Mouse (Mus musculus) spleen, adult 12 weeks (tissue): ENCODE results near the gene Nat8f3.
"Not testable (repeated sequence)": the region's sequence is repeated elsewhere in the genome, so short reads cannot be mapped to it uniquely, and the experiment has no call there.

Experiments
- DNase-seq: peaks from one replicate; pipeline ENCODE4 v3.0.0; 2022; ENCODE audit warnings: low spot score

Gene Nat8f3

GRCm38 (mm10) chr6:85765532-85765931 is at the start of gene Nat8f3:
Nat8f3 (minus strand) TSS chr6:85765754.
- not testable (repeated sequence) for DNase-seq

- no peak for DNase-seq
Observed at GRCm38 (mm10) chr6:85813339-85813738, 47.8 kb upstream of the Nat8f3 start.

- not testable (repeated sequence) for DNase-seq
Observed at GRCm38 (mm10) chr6:85810942-85811537, 45.5 kb upstream of the Nat8f3 start.

GRCm38 (mm10) chr6:85810514-85810913 is 45.0 kb upstream of the Nat8f3 start:
- not testable (repeated sequence) for DNase-seq

GRCm38 (mm10) chr6:85809784-85810183 is 44.2 kb upstream of the Nat8f3 start:
- DNase-seq: not testable (repeated sequence)

- DNase-seq: not testable (repeated sequence)
Observed at GRCm38 (mm10) chr6:85803180-85803579, 37.6 kb upstream of the Nat8f3 start.

- not testable (repeated sequence) for DNase-seq
Observed at GRCm38 (mm10) chr6:85763127-85764070, 2.2 kb downstream of the Nat8f3 start.

GRCm38 (mm10) chr6:85762678-85763077 is 2.9 kb downstream of the Nat8f3 start:
- not testable (repeated sequence) for DNase-seq

GRCm38 (mm10) chr6:85755705-85756249 is 9.8 kb downstream of the Nat8f3 start:
- DNase-seq: not testable (repeated sequence)

- not testable (repeated sequence) for DNase-seq
Observed at GRCm38 (mm10) chr6:85713105-85713504, 52.4 kb downstream of the Nat8f3 start, which contains the start of gene Nat8f7. Nat8f7 (minus strand) TSS chr6:85713205.

- DNase-seq: not testable (repeated sequence)
Observed at GRCm38 (mm10) chr6:85709607-85710006, 55.9 kb downstream of the Nat8f3 start.

GRCm38 (mm10) chr6:85709206-85709605 is 56.3 kb downstream of the Nat8f3 start:
- DNase-seq: not testable (repeated sequence)

- not testable (repeated sequence) for DNase-seq
Observed at GRCm38 (mm10) chr6:85701943-85702342, 63.6 kb downstream of the Nat8f3 start.
